Mouse (Mus musculus): ENCODE results near the gene Nr4a2. TPM values are rescaled to one million over a fixed set of nuclear protein-coding genes. Genes with fewer than 3 reads are reported as not detected.

The Nr4a2 gene
- polyA plus RNA-seq (2015; fragmentation: Nextera tagmentation; extraction: Ambion mirVana) = 3.3 and 3.9 TPM in 2 replicates

- Histone ChIP-seq H3K4me3 (replicated peaks) (peak within 1 kb of the TSS; percentile 90), H3K27ac (peak within 1 kb of the TSS; percentile 91), H3K9me3 (no peaks in the 10 kb centered on the region), H3K27me3 (replicated peaks) (no peaks in the 10 kb centered on the region), H3K9ac (peak within 1 kb of the TSS; percentile 98), H3K36me3 (no peaks in the 10 kb centered on the region), H3K4me1 (replicated peaks) (no peaks in the 10 kb centered on the region), H3K4me2 (replicated peaks) (peak within 1 kb of the TSS; percentile 74)
- 7% methylated on average over 69 of the region's 69 CpGs for WGBS
- ATAC-seq = peak; percentile 96
Observed at GRCm38 (mm10) chr2:57123991-57124840, at the start of gene Nr4a2. Gene Nr4a2 (minus strand): TSS chr2:57124003.

GRCm38 (mm10) chr2:57165416-57165815 is 41.6 kb upstream of the Nr4a2 start:
- Histone ChIP-seq H3K9me3 (no peaks in the 10 kb centered on the region), H3K36me3 (no peaks in the 10 kb centered on the region), H3K27ac (no peak overlapping the region), H3K4me2 (replicated peaks) (no peak overlapping the region), H3K4me3 (replicated peaks) (no peak overlapping the region), H3K27me3 (replicated peaks) (no peaks in the 10 kb centered on the region), H3K9ac (no peak overlapping the region), H3K4me1 (replicated peaks) (no peaks in the 10 kb centered on the region)
- ATAC-seq = no peak
- WGBS = 75% methylated on average over 1 of the region's 1 CpGs

GRCm38 (mm10) chr2:57156814-57157213 is 33.0 kb upstream of the Nr4a2 start:
- no peak for ATAC-seq
- 62% methylated on average over 9 of the region's 9 CpGs for WGBS
- Histone ChIP-seq H3K4me3 (replicated peaks) (no peak overlapping the region), H3K4me1 (replicated peaks) (no peaks in the 10 kb centered on the region), H3K27ac (no peak overlapping the region), H3K36me3 (no peaks in the 10 kb centered on the region), H3K9me3 (no peaks in the 10 kb centered on the region), H3K9ac (no peak overlapping the region), H3K27me3 (replicated peaks) (no peaks in the 10 kb centered on the region), H3K4me2 (replicated peaks) (no peak overlapping the region)

GRCm38 (mm10) chr2:57149796-57150195 is 26.0 kb upstream of the Nr4a2 start:
- WGBS = 75% methylated on average over 4 of the region's 4 CpGs
- Histone ChIP-seq H3K9me3 (no peaks in the 10 kb centered on the region), H3K4me3 (replicated peaks) (no peak overlapping the region), H3K4me2 (replicated peaks) (no peak overlapping the region), H3K27me3 (replicated peaks) (no peaks in the 10 kb centered on the region), H3K36me3 (no peaks in the 10 kb centered on the region), H3K9ac (no peak overlapping the region), H3K27ac (no peak overlapping the region), H3K4me1 (replicated peaks) (no peaks in the 10 kb centered on the region)
- no peak; the same call in 1 of the 2 replicates for ATAC-seq

GRCm38 (mm10) chr2:57148231-57148630 is 24.4 kb upstream of the Nr4a2 start:
- ATAC-seq = no peak
- Histone ChIP-seq H3K4me3 (replicated peaks) (no peak overlapping the region), H3K4me2 (replicated peaks) (no peak overlapping the region), H3K27ac (no peak overlapping the region), H3K27me3 (replicated peaks) (no peaks in the 10 kb centered on the region), H3K4me1 (replicated peaks) (no peaks in the 10 kb centered on the region), H3K36me3 (no peaks in the 10 kb centered on the region), H3K9me3 (no peaks in the 10 kb centered on the region), H3K9ac (no peak overlapping the region)
- WGBS = 87% methylated on average over 2 of the region's 2 CpGs

GRCm38 (mm10) chr2:57145646-57146421 is 22.0 kb upstream of the Nr4a2 start:
- Histone ChIP-seq H3K27me3 (replicated peaks) (no peaks in the 10 kb centered on the region), H3K4me1 (replicated peaks) (no peaks in the 10 kb centered on the region), H3K9me3 (no peaks in the 10 kb centered on the region), H3K27ac (no peak overlapping the region), H3K9ac (no peak overlapping the region), H3K4me3 (replicated peaks) (no peak overlapping the region), H3K36me3 (no peaks in the 10 kb centered on the region), H3K4me2 (replicated peaks) (no peak overlapping the region)
- WGBS = 68% methylated on average over 5 of the region's 5 CpGs
- ATAC-seq = peak; percentile 74

GRCm38 (mm10) chr2:57138594-57138993 is 14.8 kb upstream of the Nr4a2 start:
- Histone ChIP-seq H3K4me1 (replicated peaks) (no peaks in the 10 kb centered on the region), H3K27me3 (replicated peaks) (no peaks in the 10 kb centered on the region), H3K27ac (no peak overlapping the region), H3K36me3 (no peaks in the 10 kb centered on the region), H3K9me3 (no peaks in the 10 kb centered on the region), H3K9ac (no peak overlapping the region), H3K4me2 (replicated peaks) (no peak overlapping the region), H3K4me3 (replicated peaks) (no peak overlapping the region)
- WGBS = 88% methylated on average over 6 of the region's 6 CpGs
- no peak for ATAC-seq

- H3K27ac ChIP-seq = no peak overlapping the region
- no peaks in the 10 kb centered on the region for H3K9me3 ChIP-seq
- ATAC-seq = no peak
- H3K4me2 ChIP-seq (replicated peaks) = no peak overlapping the region
- 0 out of 2 replicates have a peak, but pooled peaks cover 2% of the 10 kb centered on the region for H3K27me3 ChIP-seq (replicated peaks)
- no peak overlapping the region for H3K4me3 ChIP-seq (replicated peaks)
- H3K4me1 ChIP-seq (replicated peaks) = no peaks in the 10 kb centered on the region
- H3K9ac ChIP-seq = no peak overlapping the region
- H3K36me3 ChIP-seq = no peaks in the 10 kb centered on the region
- WGBS = 56% methylated on average over 4 of the region's 4 CpGs
Observed at GRCm38 (mm10) chr2:57127461-57127860, 3.7 kb upstream of the Nr4a2 start.

GRCm38 (mm10) chr2:57125891-57126290 is 2.1 kb upstream of the Nr4a2 start:
- Histone ChIP-seq H3K27ac (no peak overlapping the region), H3K4me2 (replicated peaks) (no peak overlapping the region), H3K27me3 (replicated peaks) (0 out of 2 replicates have a peak, but pooled peaks cover under 1% of the 10 kb centered on the region), H3K4me3 (replicated peaks) (no peak overlapping the region), H3K9ac (no peak overlapping the region), H3K9me3 (no peaks in the 10 kb centered on the region), H3K4me1 (replicated peaks) (no peaks in the 10 kb centered on the region), H3K36me3 (no peaks in the 10 kb centered on the region)
- 80% methylated on average over 6 of the region's 6 CpGs for WGBS
- no peak for ATAC-seq

- H3K36me3 ChIP-seq = no peaks in the 10 kb centered on the region
- no peaks in the 10 kb centered on the region for H3K4me1 ChIP-seq (replicated peaks)
- H3K9me3 ChIP-seq = no peaks in the 10 kb centered on the region
- H3K4me2 ChIP-seq (replicated peaks) = peak overlapping the region; percentile 74
- peak overlapping the region; percentile 91 for H3K27ac ChIP-seq
- no peaks in the 10 kb centered on the region for H3K27me3 ChIP-seq (replicated peaks)
- peak overlapping the region; percentile 98 for H3K9ac ChIP-seq
- WGBS = under 1% methylated on average over 58 of the region's 67 CpGs
- peak overlapping the region; percentile 90 for H3K4me3 ChIP-seq (replicated peaks)
- ATAC-seq = peak; percentile 90
Observed at GRCm38 (mm10) chr2:57122986-57123980, 520 bp downstream of the Nr4a2 start.

GRCm38 (mm10) chr2:57121110-57121509 is 2.7 kb downstream of the Nr4a2 start:
- WGBS = 85% methylated on average over 4 of the region's 4 CpGs
- H3K36me3 ChIP-seq = no peaks in the 10 kb centered on the region
- no peak overlapping the region for H3K9ac ChIP-seq
- H3K4me2 ChIP-seq (replicated peaks) = no peak overlapping the region
- ATAC-seq = no peak
- H3K27me3 ChIP-seq (replicated peaks) = no peaks in the 10 kb centered on the region
- H3K9me3 ChIP-seq = no peaks in the 10 kb centered on the region
- no peaks in the 10 kb centered on the region; the same call in 1 of the 2 replicates for H3K4me1 ChIP-seq (replicated peaks)
- H3K27ac ChIP-seq = no peak overlapping the region
- no peak overlapping the region for H3K4me3 ChIP-seq (replicated peaks)

Measured in intestine, embryonic 15.5 days (tissue).